Mouse (Mus musculus): ENCODE results near the gene Dyrk1b. TPM values are rescaled to one million over a fixed set of nuclear protein-coding genes. Genes with fewer than 3 reads are reported as not detected.
"Not testable (repeated sequence)": the region's sequence is repeated elsewhere in the genome, so short reads cannot be mapped to it uniquely, and the experiment has no call there.

Dyrk1b gene
- total and polyA plus RNA-seq, 3 experiments: 25.5 to 107 (median 33.4) TPM

GRCm38 (mm10) chr7:28195414-28196098, 16.3 kb downstream of the Dyrk1b start:
- no peak for DNase-seq

GRCm38 (mm10) chr7:28196528-28196927, 17.3 kb downstream of the Dyrk1b start:
- no peak for DNase-seq

GRCm38 (mm10) chr7:28199054-28199453, 19.8 kb downstream of the Dyrk1b start:
- DNase-seq: no peak

GRCm38 (mm10) chr7:28203207-28204108, 24.2 kb downstream of the Dyrk1b start:
- peak; percentile 34 for DNase-seq

GRCm38 (mm10) chr7:28206044-28206600, 26.9 kb downstream of the Dyrk1b start:
- DNase-seq: peak; percentile 47

- DNase-seq: no peak
These were observed 29.2 kb downstream of the Dyrk1b start for GRCm38 (mm10) chr7:28208396-28208987.

GRCm38 (mm10) chr7:28208988-28209508, 29.8 kb downstream of the Dyrk1b start:
- peak; percentile 77 for DNase-seq

- no peak for DNase-seq
These were observed 31.5 kb downstream of the Dyrk1b start for GRCm38 (mm10) chr7:28210731-28211130.

GRCm38 (mm10) chr7:28214142-28214541, 34.9 kb downstream of the Dyrk1b start:
- DNase-seq: peak; percentile 74

GRCm38 (mm10) chr7:28215950-28216349, 36.7 kb downstream of the Dyrk1b start:
- not testable (repeated sequence) for DNase-seq

GRCm38 (mm10) chr7:28217811-28218210, 38.5 kb downstream of the Dyrk1b start:
- DNase-seq: not testable (repeated sequence)

- DNase-seq: peak; percentile 9
These were observed 39.9 kb downstream of the Dyrk1b start for GRCm38 (mm10) chr7:28218951-28219740.

GRCm38 (mm10) chr7:28226836-28227235, 47.6 kb downstream of the Dyrk1b start:
- DNase-seq: not testable (repeated sequence)

- not testable (repeated sequence) for DNase-seq
These were observed 48.2 kb downstream of the Dyrk1b start for GRCm38 (mm10) chr7:28227421-28227820.

Other genes with a start within 250 kb of the Dyrk1b start
- 1 to 10 TPM; 9.4 to 9.5 TPM for gene Zfp780b, start 200.3 kb upstream of the Dyrk1b start, total RNA-seq (2021)
- 0.36 and 0.55 TPM in 2 replicates for gene Zfp780b, start 200.3 kb upstream of the Dyrk1b start, polyA plus RNA-seq (2012; rRNA removed)
- gene Zfp850, start 165.4 kb upstream of the Dyrk1b start, total RNA-seq (2021): 1 to 10 TPM; 1.7 to 2.7 TPM
- gene Zfp850, start 165.4 kb upstream of the Dyrk1b start, polyA plus RNA-seq (2012; rRNA removed): 0.15 and 0.22 TPM in 2 replicates
- 100 to 1,000 TPM; 174 to 178 TPM for gene Psmc4, start 129.4 kb upstream of the Dyrk1b start, total RNA-seq (2021)
- 89.5 and 89.9 TPM in 2 replicates for gene Psmc4, start 129.4 kb upstream of the Dyrk1b start, polyA plus RNA-seq (2012; rRNA removed)
- not detected for gene Fcgbp, start 108.2 kb upstream of the Dyrk1b start, total RNA-seq (2021)
- 0.04 and 0.07 TPM in 2 replicates for gene Fcgbp, start 108.2 kb upstream of the Dyrk1b start, polyA plus RNA-seq (2012; rRNA removed)
- not detected for gene 9530053A07Rik, start 50.0 kb upstream of the Dyrk1b start, total RNA-seq (2021)
- 0.01 TPM in 1 of 2 replicates, not detected in the other for gene 9530053A07Rik, start 50.0 kb upstream of the Dyrk1b start, polyA plus RNA-seq (2012; rRNA removed)
- gene Fbl, start 9.8 kb upstream of the Dyrk1b start, total RNA-seq (2021): 100 to 1,000 TPM in 1 of 2 experiments, 10 to 100 TPM in 1; 99.5 to 104 TPM
- 27.2 and 34.7 TPM in 2 replicates for gene Fbl, start 9.8 kb upstream of the Dyrk1b start, polyA plus RNA-seq (2012; rRNA removed)
- 10 to 100 TPM; 23.4 to 24.4 TPM for gene Eid2, start 88.4 kb downstream of the Dyrk1b start, total RNA-seq (2021)
- 30.4 and 36.8 TPM in 2 replicates for gene Eid2, start 88.4 kb downstream of the Dyrk1b start, polyA plus RNA-seq (2012; rRNA removed)
- 10 to 100 TPM in 1 of 2 experiments, 1 to 10 TPM in 1; 9.1 to 17.6 TPM for gene Eid2b, start 98.3 kb downstream of the Dyrk1b start, total RNA-seq (2021)
- 44.8 and 49.6 TPM in 2 replicates for gene Eid2b, start 98.3 kb downstream of the Dyrk1b start, polyA plus RNA-seq (2012; rRNA removed)
- not detected for gene Selenov, start 111.7 kb downstream of the Dyrk1b start, total RNA-seq (2021)
- gene Selenov, start 111.7 kb downstream of the Dyrk1b start, polyA plus RNA-seq (2012; rRNA removed): 0.19 TPM in 1 of 2 replicates, not detected in the other
- gene Dll3, start 122.8 kb downstream of the Dyrk1b start, total RNA-seq (2021): under 1 TPM in 1 of 2 experiments, not detected in 1; 0.10 TPM
- gene Dll3, start 122.8 kb downstream of the Dyrk1b start, polyA plus RNA-seq (2012; rRNA removed): 0.16 and 0.29 TPM in 2 replicates
- 10 to 100 TPM; 66.6 to 99.9 TPM for gene Timm50, start 132.6 kb downstream of the Dyrk1b start, total RNA-seq (2021)
- gene Timm50, start 132.6 kb downstream of the Dyrk1b start, polyA plus RNA-seq (2012; rRNA removed): 90.5 and 101 TPM in 2 replicates
- 100 to 1,000 TPM; 156 to 171 TPM for gene Supt5, start 159.3 kb downstream of the Dyrk1b start, total RNA-seq (2021)
- 163 and 190 TPM in 2 replicates for gene Supt5, start 159.3 kb downstream of the Dyrk1b start, polyA plus RNA-seq (2012; rRNA removed)
- gene Rps16, start 171.2 kb downstream of the Dyrk1b start, total RNA-seq (2021): 1,000 to 10,000 TPM in 1 of 2 experiments, 100 to 1,000 TPM in 1; 895 to 1,085 TPM
- gene Rps16, start 171.2 kb downstream of the Dyrk1b start, polyA plus RNA-seq (2012; rRNA removed): 555 and 709 TPM in 2 replicates
- 10 to 100 TPM; 14.9 to 15.6 TPM for gene Plekhg2, start 193.1 kb downstream of the Dyrk1b start, total RNA-seq (2021)
- 22.5 and 23.2 TPM in 2 replicates for gene Plekhg2, start 193.1 kb downstream of the Dyrk1b start, polyA plus RNA-seq (2012; rRNA removed)
- 10 to 100 TPM; 16.3 to 19.4 TPM for gene Zfp36, start 200.8 kb downstream of the Dyrk1b start, total RNA-seq (2021)
- gene Zfp36, start 200.8 kb downstream of the Dyrk1b start, polyA plus RNA-seq (2012; rRNA removed): 25.9 and 32.3 TPM in 2 replicates
- 10 to 100 TPM; 39.6 to 49.7 TPM for gene Med29, start 213.2 kb downstream of the Dyrk1b start, total RNA-seq (2021)
- 72.1 and 88.5 TPM in 2 replicates for gene Med29, start 213.2 kb downstream of the Dyrk1b start, polyA plus RNA-seq (2012; rRNA removed)
- 100 to 1,000 TPM in 1 of 2 experiments, 10 to 100 TPM in 1; 73.4 to 104 TPM for gene Paf1, start 213.5 kb downstream of the Dyrk1b start, total RNA-seq (2021)
- 323 and 399 TPM in 2 replicates for gene Paf1, start 213.5 kb downstream of the Dyrk1b start, polyA plus RNA-seq (2012; rRNA removed)